Mouse (Mus musculus) MEL (cell line): ENCODE data around the gene Mrtfa. TPM values are rescaled to one million over a fixed set of nuclear protein-coding genes. Genes with fewer than 3 reads are reported as not detected.
A peak's percentile ranks its signal among the peaks of the same experiment; 100 is the strongest.

Experiments used
- DNase-seq: peaks from one replicate; pipeline ENCODE4 v3.0.0; 2011; ENCODE audit warnings: low read depth, low spot score
- H3K27ac ChIP-seq: 2 replicates; pipeline ENCODE4 v1.5.1; 2012; ENCODE audit warnings: low read depth, mild to moderate bottlenecking, control low read depth, low read length, moderate library complexity; ENCODE audit not compliant: control insufficient read depth
- H3K27me3 ChIP-seq, 2 experiments: fragments of 150-350 bp in 1 of 2; sonication (generic) in 1 of 2; 2 replicates each; pipeline ENCODE4 v1.6.1; 2012; ENCODE audit warnings: low read length in 2 of 2, mild to moderate bottlenecking in 2 of 2, improper control_type of control experiment in 1 of 2, moderate library complexity in 1 of 2; ENCODE audit not compliant: insufficient read depth in 2 of 2, control insufficient read depth in 1 of 2
- H3K36me3 ChIP-seq, 2 experiments: 2 replicates each; pipeline ENCODE4 v1.6.1; 2012 to 2014; ENCODE audit warnings: low read length in 2 of 2, improper control_type of control experiment in 1 of 2, inconsistent platforms in 1 of 2, mild to moderate bottlenecking in 1 of 2; ENCODE audit not compliant: insufficient read depth in 2 of 2, control insufficient read depth in 1 of 2
- H3K4me1 ChIP-seq, 2 experiments: fragments of 150-350 bp in 1 of 2; sonication (generic) in 1 of 2; 2 replicates each; pipeline ENCODE4 v1.6.1; 2012; ENCODE audit warnings: low read length in 2 of 2, improper control_type of control experiment in 1 of 2, mild to moderate bottlenecking in 1 of 2; ENCODE audit not compliant: insufficient read depth in 2 of 2, control insufficient read depth in 1 of 2
- H3K4me3 ChIP-seq, 2 experiments: fragments of 150-350 bp in 1 of 2; sonication (generic) in 1 of 2; 2 replicates each; pipeline ENCODE4 v1.5.1; 2012; ENCODE audit warnings: low read depth in 2 of 2, low read length in 2 of 2, mild to moderate bottlenecking in 2 of 2, moderate library complexity in 2 of 2, control low read depth in 1 of 2, improper control_type of control experiment in 1 of 2; ENCODE audit not compliant: control insufficient read depth in 1 of 2, insufficient read depth in 1 of 2
- H3K79me2 ChIP-seq: 2 replicates; pipeline ENCODE4 v1.6.1; 2012; ENCODE audit warnings: mild to moderate bottlenecking, low read length, moderate library complexity; ENCODE audit not compliant: control insufficient read depth, poor library complexity, insufficient read depth
- H3K9ac ChIP-seq: 2 replicates; pipeline ENCODE4 v1.6.1; 2012; ENCODE audit warnings: low read depth, mild to moderate bottlenecking, control low read depth, low read length, moderate library complexity; ENCODE audit not compliant: control insufficient read depth, poor library complexity, severe bottlenecking
- H3K9me3 ChIP-seq: fragments of 150-350 bp; sonication (generic); replicated peaks from 2 replicates; pipeline ENCODE4 v1.6.1; 2012; ENCODE audit warnings: mild to moderate bottlenecking, low read length, improper control_type of control experiment, moderate library complexity; ENCODE audit not compliant: insufficient read depth
- BHLHE40 ChIP-seq: IDR thresholded peaks from 2 replicates; pipeline ENCODE4 v1.6.1; 2012; ENCODE audit warnings: low read depth, mild to moderate bottlenecking, inconsistent platforms, low read length, improper control_type of control experiment, borderline replicate concordance
- CTCF ChIP-seq, 3 experiments: IDR thresholded peaks in 2 of 3; conservative IDR thresholded peaks in 1 of 3; 2 replicates each; pipeline ENCODE4 v1.5.1; 2011 to 2012; ENCODE audit warnings: low read length in 3 of 3, low read depth in 2 of 3, mild to moderate bottlenecking in 2 of 3, improper control_type of control experiment in 1 of 3, inconsistent platforms in 1 of 3, mixed read lengths in 1 of 3, moderate library complexity in 1 of 3; ENCODE audit not compliant: control insufficient read depth in 1 of 3, insufficient read depth in 1 of 3, poor library complexity in 1 of 3, severe bottlenecking in 1 of 3
- E2F4 ChIP-seq: IDR thresholded peaks from 2 replicates; pipeline ENCODE4 v1.6.1; 2011; ENCODE audit warnings: low read depth, low read length, improper control_type of control experiment, borderline replicate concordance
- EP300 ChIP-seq, 2 experiments: IDR thresholded peaks; 2 replicates each; pipeline ENCODE4 v1.6.1; 2011; ENCODE audit warnings: improper control_type of control experiment in 2 of 2, low read length in 2 of 2, low read depth in 1 of 2, mild to moderate bottlenecking in 1 of 2
- ETS1 ChIP-seq: IDR thresholded peaks from 2 replicates; pipeline ENCODE4 v1.6.1; 2012; ENCODE audit warnings: low read depth, mild to moderate bottlenecking, inconsistent platforms, low read length, improper control_type of control experiment, moderate library complexity
- GATA1 ChIP-seq: IDR thresholded peaks from 2 replicates; pipeline ENCODE4 v1.6.1; 2011; ENCODE audit warnings: low read depth, low read length, improper control_type of control experiment
- MAFK ChIP-seq: IDR thresholded peaks from 2 replicates; pipeline ENCODE4 v1.6.1; 2011; ENCODE audit warnings: low read depth, mild to moderate bottlenecking, low read length, improper control_type of control experiment, borderline replicate concordance
- MAX ChIP-seq: IDR thresholded peaks from 2 replicates; pipeline ENCODE4 v1.6.1; 2011; ENCODE audit warnings: low read length, improper control_type of control experiment
- MAZ ChIP-seq: IDR thresholded peaks from 2 replicates; pipeline ENCODE4 v1.6.1; 2012; ENCODE audit warnings: low read depth, mild to moderate bottlenecking, inconsistent platforms, low read length, improper control_type of control experiment
- MEF2A ChIP-seq: IDR thresholded peaks from 2 replicates; pipeline ENCODE4 v1.6.1; 2014; ENCODE audit warnings: low read depth, mild to moderate bottlenecking, inconsistent platforms, low read length, improper control_type of control experiment; ENCODE audit not compliant: poor library complexity, insufficient replicate concordance, severe bottlenecking; ENCODE audit errors: extremely low read depth
- MXI1 ChIP-seq: IDR thresholded peaks from 2 replicates; pipeline ENCODE4 v1.6.1; 2011; ENCODE audit warnings: mild to moderate bottlenecking, low read depth, low read length, improper control_type of control experiment
- NELFE ChIP-seq: IDR thresholded peaks from 2 replicates; pipeline ENCODE4 v1.6.1; 2011; ENCODE audit warnings: low read depth, low read length, improper control_type of control experiment
- NRF1 ChIP-seq: IDR thresholded peaks from 2 replicates; pipeline ENCODE4 v1.6.1; 2014; ENCODE audit warnings: low read depth, mild to moderate bottlenecking, inconsistent platforms, low read length, improper control_type of control experiment, moderate library complexity; ENCODE audit not compliant: poor library complexity, insufficient read depth, severe bottlenecking
- POLR2A ChIP-seq, 2 experiments: IDR thresholded peaks; 2 replicates each; pipeline ENCODE4 v1.6.1; 2011 to 2012; ENCODE audit warnings: low read length in 2 of 2, mild to moderate bottlenecking in 2 of 2, control low read depth in 1 of 2, improper control_type of control experiment in 1 of 2, low read depth in 1 of 2, moderate library complexity in 1 of 2; ENCODE audit not compliant: control insufficient read depth in 1 of 2, insufficient read depth in 1 of 2, poor library complexity in 1 of 2
- POLR2AphosphoS5 ChIP-seq: IDR thresholded peaks from 2 replicates; pipeline ENCODE4 v1.6.1; 2012; ENCODE audit warnings: low read depth, borderline replicate concordance, mild to moderate bottlenecking, inconsistent platforms, low read length, moderate library complexity, mixed read lengths
- RCOR1 ChIP-seq: IDR thresholded peaks from 2 replicates; pipeline ENCODE4 v1.6.1; 2012; ENCODE audit warnings: low read depth, mild to moderate bottlenecking, inconsistent platforms, low read length, improper control_type of control experiment
- SMC3 ChIP-seq: IDR thresholded peaks from 2 replicates; pipeline ENCODE4 v1.6.1; 2011; ENCODE audit warnings: low read depth, low read length, improper control_type of control experiment
- TAL1 ChIP-seq: IDR thresholded peaks from 2 replicates; pipeline ENCODE4 v1.6.1; 2012; ENCODE audit warnings: mild to moderate bottlenecking, inconsistent platforms, low read length, moderate library complexity, mixed read lengths
- TBP ChIP-seq: IDR thresholded peaks from 2 replicates; pipeline ENCODE4 v1.8.0; 2011; ENCODE audit warnings: low read depth, low read length, improper control_type of control experiment
- TCF12 ChIP-seq: IDR thresholded peaks from 2 replicates; pipeline ENCODE4 v1.6.1; 2014; ENCODE audit warnings: low read depth, mild to moderate bottlenecking, inconsistent platforms, low read length, improper control_type of control experiment, moderate library complexity
- UBTF ChIP-seq: IDR thresholded peaks from 2 replicates; pipeline ENCODE4 v1.6.1; 2012; ENCODE audit warnings: low read depth, mild to moderate bottlenecking, inconsistent platforms, low read length, improper control_type of control experiment, moderate library complexity, borderline replicate concordance; ENCODE audit not compliant: insufficient read depth
- USF1 ChIP-seq: IDR thresholded peaks from 2 replicates; pipeline ENCODE4 v1.6.1; 2014; ENCODE audit warnings: low read depth, mild to moderate bottlenecking, inconsistent platforms, low read length, improper control_type of control experiment, moderate library complexity
- USF2 ChIP-seq, 2 experiments: IDR thresholded peaks; 2 replicates each; pipeline ENCODE4 v1.6.1; 2011 to 2012; ENCODE audit warnings: improper control_type of control experiment in 2 of 2, low read length in 2 of 2, borderline replicate concordance in 1 of 2, inconsistent platforms in 1 of 2, low read depth in 1 of 2, mild to moderate bottlenecking in 1 of 2; ENCODE audit not compliant: insufficient read depth in 1 of 2
- polyA plus RNA-seq, 2 experiments: library from polyadenylated mRNA; stranded (reverse) in 1 of 2; unstranded in 1 of 2; fragments of >175 nt in 1 of 2; fragments of >200 nt in 1 of 2; gene quantifications; 2 replicates each; pipeline versions ENCODE4 v1.2.1 to v1.2.4; 2012; ENCODE audit warnings: low replicate concordance in 2 of 2, low read depth in 1 of 2; ENCODE audit not compliant: insufficient read length in 2 of 2, insufficient read depth in 1 of 2, missing spikeins in 1 of 2
- total RNA-seq: library from RNA; depleted of rRNA; stranded (reverse); fragments of 300-350 nt; gene quantifications from 2 replicates; pipeline ENCODE4 v1.2.3, GENCODE M21; 2012

Gene Mrtfa
- total and polyA plus RNA-seq, 3 experiments: 2.6 to 11.9 TPM; not detected in 1

GRCm38 (mm10) chr15:81160677-81161076 is 29.9 kb downstream of the Mrtfa start:
- H3K9ac ChIP-seq: no peak overlapping the region
- H3K79me2 ChIP-seq: no peaks in the 10 kb centered on the region
- TF ChIP-seq TCF12: peak; percentile 79
- peak; percentile 77 for TF ChIP-seq GATA1
- TF ChIP-seq NRF1: no peak
- peak; percentile 58; the same call in 1 of the 2 replicates for TF ChIP-seq RCOR1
- TF ChIP-seq EP300 (IDR thresholded peaks at IDR 0.05; ENCODE audit: low read depth in 1 of 2, low read length in 2 of 2): peak; percentile 55 to 71; a peak in 3 of 4 replicates
- TF ChIP-seq USF1: no peak
- TF ChIP-seq CTCF (IDR thresholded peaks at IDR 0.05 in 2 of 3, conservative IDR thresholded peaks at IDR 0.05 in 1 of 3; ENCODE audit: control insufficient read depth in 1 of 3, insufficient read depth in 1 of 3, low read depth in 2 of 3, low read length in 3 of 3, poor library complexity in 1 of 3, severe bottlenecking in 1 of 3): no peak
- TF ChIP-seq ETS1: peak; percentile 51
- no peak for TF ChIP-seq POLR2A (IDR thresholded peaks at IDR 0.05; ENCODE audit: control insufficient read depth in 1 of 2, insufficient read depth in 1 of 2, low read depth in 1 of 2, low read length in 2 of 2, poor library complexity in 1 of 2)
- peaks cover 0 to 8% of the 10 kb centered on the region in 2 experiments; a peak in 2 of 4 replicates for H3K36me3 ChIP-seq
- peaks cover 7 to 13% of the 10 kb centered on the region in 2 experiments; a peak in 3 of 4 replicates for H3K4me1 ChIP-seq
- no peaks in the 10 kb centered on the region for H3K9me3 ChIP-seq
- no peak overlapping the region for H3K27ac ChIP-seq
- no peak overlapping the region for H3K4me3 ChIP-seq
- DNase-seq: no peak
- H3K27me3 ChIP-seq: no peaks in the 10 kb centered on the region

GRCm38 (mm10) chr15:81159212-81159611 is 31.3 kb downstream of the Mrtfa start:
- TF ChIP-seq CTCF (IDR thresholded peaks at IDR 0.05 in 2 of 3, conservative IDR thresholded peaks at IDR 0.05 in 1 of 3; ENCODE audit: control insufficient read depth in 1 of 3, insufficient read depth in 1 of 3, low read depth in 2 of 3, low read length in 3 of 3, poor library complexity in 1 of 3, severe bottlenecking in 1 of 3): no peak
- TF ChIP-seq E2F4: no peak
- TF ChIP-seq SMC3: no peak
- no peak for TF ChIP-seq POLR2A (IDR thresholded peaks at IDR 0.05; ENCODE audit: control insufficient read depth in 1 of 2, insufficient read depth in 1 of 2, low read depth in 1 of 2, low read length in 2 of 2, poor library complexity in 1 of 2)
- no peak for TF ChIP-seq TBP
- no peak for TF ChIP-seq MEF2A
- no peak for TF ChIP-seq GATA1
- TF ChIP-seq NRF1: no peak
- no peak for TF ChIP-seq RCOR1
- TF ChIP-seq MAFK: no peak
- no peak for TF ChIP-seq MAX
- TF ChIP-seq TAL1: no peak
- TF ChIP-seq UBTF: no peak
- no peak for TF ChIP-seq MAZ
- no peak for TF ChIP-seq NELFE
- no peak for TF ChIP-seq USF2 (IDR thresholded peaks at IDR 0.05; ENCODE audit: borderline replicate concordance in 1 of 2, insufficient read depth in 1 of 2, low read depth in 1 of 2, low read length in 2 of 2)
- TF ChIP-seq POLR2AphosphoS5: no peak
- no peak for TF ChIP-seq BHLHE40
- TF ChIP-seq MXI1: no peak
- no peak overlapping the region for H3K9ac ChIP-seq

More at GRCm38 (mm10) chr15:81159212-81159611, 31.3 kb downstream of the Mrtfa start:
- H3K27ac ChIP-seq: no peak overlapping the region
- H3K4me1 ChIP-seq: peaks cover 12 to 14% of the 10 kb centered on the region in 2 experiments
- H3K4me3 ChIP-seq: no peak overlapping the region
- peaks cover 0 to 16% of the 10 kb centered on the region in 2 experiments; a peak in 2 of 4 replicates for H3K36me3 ChIP-seq
- no peak for DNase-seq
- H3K27me3 ChIP-seq: no peaks in the 10 kb centered on the region
- no peaks in the 10 kb centered on the region for H3K79me2 ChIP-seq
- no peaks in the 10 kb centered on the region for H3K9me3 ChIP-seq
